Mouse (Mus musculus): ENCODE measurements around the gene Ccdc9b. TPM values are rescaled to one million over a fixed set of nuclear protein-coding genes. Genes with fewer than 3 reads are reported as not detected.

Ccdc9b gene
- total RNA-seq, 1 experiment from 2014 or later, result 2.1 TPM

- ATAC-seq (replicated peaks in 1 of 2; ENCODE audit: insufficient read depth in 1 of 2, low FRiP score in 2 of 2, low TSS enrichment in 1 of 2, low read depth in 1 of 2, poor library complexity in 2 of 2, severe bottlenecking in 2 of 2), result peak; percentile 60 to 77; a peak in 3 of 4 replicates
Measured at GRCm38 (mm10) chr2:118759828-118760227, 2.6 kb downstream of the Ccdc9b start.

GRCm38 (mm10) chr2:118756103-118756502, 6.4 kb downstream of the Ccdc9b start:
- ATAC-seq (replicated peaks in 1 of 2; ENCODE audit: insufficient read depth in 1 of 2, low FRiP score in 2 of 2, low TSS enrichment in 1 of 2, low read depth in 1 of 2, poor library complexity in 2 of 2, severe bottlenecking in 2 of 2), result no peak

- ATAC-seq (replicated peaks in 1 of 2; ENCODE audit: insufficient read depth in 1 of 2, low FRiP score in 2 of 2, low TSS enrichment in 1 of 2, low read depth in 1 of 2, poor library complexity in 2 of 2, severe bottlenecking in 2 of 2), result no peak
Measured at GRCm38 (mm10) chr2:118755407-118755806, 7.1 kb downstream of the Ccdc9b start.

- no peak for ATAC-seq (replicated peaks in 1 of 2; ENCODE audit: insufficient read depth in 1 of 2, low FRiP score in 2 of 2, low TSS enrichment in 1 of 2, low read depth in 1 of 2, poor library complexity in 2 of 2, severe bottlenecking in 2 of 2)
Measured at GRCm38 (mm10) chr2:118754143-118754542, 8.3 kb downstream of the Ccdc9b start.

- ATAC-seq (replicated peaks in 1 of 2; ENCODE audit: insufficient read depth in 1 of 2, low FRiP score in 2 of 2, low TSS enrichment in 1 of 2, low read depth in 1 of 2, poor library complexity in 2 of 2, severe bottlenecking in 2 of 2), result no peak
Measured at GRCm38 (mm10) chr2:118752792-118753108, 9.7 kb downstream of the Ccdc9b start.

- ATAC-seq (replicated peaks in 1 of 2; ENCODE audit: insufficient read depth in 1 of 2, low FRiP score in 2 of 2, low TSS enrichment in 1 of 2, low read depth in 1 of 2, poor library complexity in 2 of 2, severe bottlenecking in 2 of 2), result no peak
Measured at GRCm38 (mm10) chr2:118751896-118752791, 10.3 kb downstream of the Ccdc9b start.

- peak in 1 of 2 experiments; percentile 37; a peak in 1 of 4 replicates for ATAC-seq (replicated peaks in 1 of 2; ENCODE audit: insufficient read depth in 1 of 2, low FRiP score in 2 of 2, low TSS enrichment in 1 of 2, low read depth in 1 of 2, poor library complexity in 2 of 2, severe bottlenecking in 2 of 2)
Measured at GRCm38 (mm10) chr2:118750476-118750875, 12.0 kb downstream of the Ccdc9b start.

GRCm38 (mm10) chr2:118749341-118749884, 13.0 kb downstream of the Ccdc9b start:
- no peak for ATAC-seq (replicated peaks in 1 of 2; ENCODE audit: insufficient read depth in 1 of 2, low FRiP score in 2 of 2, low TSS enrichment in 1 of 2, low read depth in 1 of 2, poor library complexity in 2 of 2, severe bottlenecking in 2 of 2)

- no peak for ATAC-seq (replicated peaks in 1 of 2; ENCODE audit: insufficient read depth in 1 of 2, low FRiP score in 2 of 2, low TSS enrichment in 1 of 2, low read depth in 1 of 2, poor library complexity in 2 of 2, severe bottlenecking in 2 of 2)
Measured at GRCm38 (mm10) chr2:118747301-118747960, 15.0 kb downstream of the Ccdc9b start.

GRCm38 (mm10) chr2:118745915-118746901, 16.3 kb downstream of the Ccdc9b start:
- ATAC-seq (replicated peaks in 1 of 2; ENCODE audit: insufficient read depth in 1 of 2, low FRiP score in 2 of 2, low TSS enrichment in 1 of 2, low read depth in 1 of 2, poor library complexity in 2 of 2, severe bottlenecking in 2 of 2), result no peak; a peak in 1 of 4 replicates

GRCm38 (mm10) chr2:118745232-118745884, 17.1 kb downstream of the Ccdc9b start, which contains the start of gene Inafm2:
Inafm2 (plus strand) TSS chr2:118745758.
- peak; percentile 61 to 70 for ATAC-seq (replicated peaks in 1 of 2; ENCODE audit: insufficient read depth in 1 of 2, low FRiP score in 2 of 2, low TSS enrichment in 1 of 2, low read depth in 1 of 2, poor library complexity in 2 of 2, severe bottlenecking in 2 of 2)

GRCm38 (mm10) chr2:118744621-118745020, 17.8 kb downstream of the Ccdc9b start:
- no peak for ATAC-seq (replicated peaks in 1 of 2; ENCODE audit: insufficient read depth in 1 of 2, low FRiP score in 2 of 2, low TSS enrichment in 1 of 2, low read depth in 1 of 2, poor library complexity in 2 of 2, severe bottlenecking in 2 of 2)

GRCm38 (mm10) chr2:118743261-118743943, 19.1 kb downstream of the Ccdc9b start:
- peak; percentile 62 to 63; a peak in 3 of 4 replicates for ATAC-seq (replicated peaks in 1 of 2; ENCODE audit: insufficient read depth in 1 of 2, low FRiP score in 2 of 2, low TSS enrichment in 1 of 2, low read depth in 1 of 2, poor library complexity in 2 of 2, severe bottlenecking in 2 of 2)

GRCm38 (mm10) chr2:118741183-118741582, 21.3 kb downstream of the Ccdc9b start:
- ATAC-seq (replicated peaks in 1 of 2; ENCODE audit: insufficient read depth in 1 of 2, low FRiP score in 2 of 2, low TSS enrichment in 1 of 2, low read depth in 1 of 2, poor library complexity in 2 of 2, severe bottlenecking in 2 of 2), result no peak

- no peak for ATAC-seq (replicated peaks in 1 of 2; ENCODE audit: insufficient read depth in 1 of 2, low FRiP score in 2 of 2, low TSS enrichment in 1 of 2, low read depth in 1 of 2, poor library complexity in 2 of 2, severe bottlenecking in 2 of 2)
Measured at GRCm38 (mm10) chr2:118740341-118740740, 22.1 kb downstream of the Ccdc9b start.

GRCm38 (mm10) chr2:118733341-118733740, 29.1 kb downstream of the Ccdc9b start:
- ATAC-seq (replicated peaks in 1 of 2; ENCODE audit: insufficient read depth in 1 of 2, low FRiP score in 2 of 2, low TSS enrichment in 1 of 2, low read depth in 1 of 2, poor library complexity in 2 of 2, severe bottlenecking in 2 of 2), result no peak

Data from hematopoietic stem cell, adult 5-6 weeks (primary cell).